Mouse (Mus musculus) mature B cell (primary cell): ENCODE data around the gene Jade1.

Experiments
- in situ Hi-C: fragments of 300-500 bp; cut with MboI; formaldehyde crosslinking; loops from 2 replicates; pipeline ENCODE4 v1.14.3; 2019

Jade1 gene

GRCm38 (mm10) chr3:41548238-41548637 is 7.3 kb upstream of the Jade1 start:
- in situ Hi-C loops = no loop called here

- in situ Hi-C loops = loop anchor here (25.0 kb wide), 1 partner anchor 464 kb away; the partner anchor contains the start of gene Pgrmc2
These were observed 3.9 kb upstream of the Jade1 start for GRCm38 (mm10) chr3:41551671-41552070.

- in situ Hi-C loops = loop anchor here (25.0 kb wide), 1 partner anchor 466 kb away; the partner anchor contains the start of gene Pgrmc2
These were observed 2.6 kb upstream of the Jade1 start for GRCm38 (mm10) chr3:41552777-41553548.

GRCm38 (mm10) chr3:41553681-41554080 is 1.9 kb upstream of the Jade1 start:
- in situ Hi-C loops = loop anchor here (25.0 kb wide), 1 partner anchor 466 kb away; the partner anchor contains the start of gene Pgrmc2

GRCm38 (mm10) chr3:41554480-41555475 is 753 bp upstream of the Jade1 start:
- in situ Hi-C loops = loop anchor here (25.0 kb wide), 1 partner anchor 467 kb away; the partner anchor contains the start of gene Pgrmc2

- in situ Hi-C loops = loop anchor here (25.0 kb wide), 1 partner anchor 469 kb away; the partner anchor contains the start of gene Pgrmc2
These were observed 1.1 kb downstream of the Jade1 start for GRCm38 (mm10) chr3:41556451-41557266.

- in situ Hi-C loops = loop anchor here (25.0 kb wide), 1 partner anchor 470 kb away; the partner anchor contains the start of gene Pgrmc2
These were observed 1.9 kb downstream of the Jade1 start for GRCm38 (mm10) chr3:41557267-41557995.

GRCm38 (mm10) chr3:41560489-41560888 is 5.0 kb downstream of the Jade1 start:
- in situ Hi-C loops = loop anchor here (25.0 kb wide), 1 partner anchor 473 kb away; the partner anchor contains the start of gene Pgrmc2

GRCm38 (mm10) chr3:41561787-41562186 is 6.3 kb downstream of the Jade1 start:
- in situ Hi-C loops = loop anchor here (25.0 kb wide), 1 partner anchor 474 kb away; the partner anchor contains the start of gene Pgrmc2

GRCm38 (mm10) chr3:41563211-41563931 is 7.8 kb downstream of the Jade1 start:
- in situ Hi-C loops = loop anchor here (25.0 kb wide), 1 partner anchor 476 kb away; the partner anchor contains the start of gene Pgrmc2

GRCm38 (mm10) chr3:41563997-41564396 is 8.5 kb downstream of the Jade1 start:
- in situ Hi-C loops = loop anchor here (25.0 kb wide), 1 partner anchor 477 kb away; the partner anchor contains the start of gene Pgrmc2

- in situ Hi-C loops = loop anchor here (25.0 kb wide), 1 partner anchor 477 kb away; the partner anchor contains the start of gene Pgrmc2
These were observed 9.1 kb downstream of the Jade1 start for GRCm38 (mm10) chr3:41564471-41565213.

GRCm38 (mm10) chr3:41565410-41565823 is 9.9 kb downstream of the Jade1 start:
- in situ Hi-C loops = loop anchor here (25.0 kb wide), 1 partner anchor 478 kb away; the partner anchor contains the start of gene Pgrmc2

- in situ Hi-C loops = loop anchor here (25.0 kb wide), 1 partner anchor 479 kb away; the partner anchor contains the start of gene Pgrmc2
These were observed 10.4 kb downstream of the Jade1 start for GRCm38 (mm10) chr3:41565955-41566354.

GRCm38 (mm10) chr3:41569943-41570342 is 14.4 kb downstream of the Jade1 start:
- in situ Hi-C loops = loop anchor here (25.0 kb wide), 1 partner anchor 483 kb away; the partner anchor contains the start of gene Pgrmc2

GRCm38 (mm10) chr3:41572131-41572530 is 16.6 kb downstream of the Jade1 start:
- in situ Hi-C loops = loop anchor here (25.0 kb wide), 1 partner anchor 485 kb away; the partner anchor contains the start of gene Pgrmc2

- in situ Hi-C loops = loop anchor here (25.0 kb wide), 1 partner anchor 486 kb away; the partner anchor contains the start of gene Pgrmc2
These were observed 17.4 kb downstream of the Jade1 start for GRCm38 (mm10) chr3:41572968-41573367.

- in situ Hi-C loops = loop anchor here (25.0 kb wide), 1 partner anchor 487 kb away; the partner anchor contains the start of gene Pgrmc2
These were observed 18.7 kb downstream of the Jade1 start for GRCm38 (mm10) chr3:41574208-41574607.
